8 mouse cellular contexts compared by ENCODE assay signal in the genomic region with DNA sequence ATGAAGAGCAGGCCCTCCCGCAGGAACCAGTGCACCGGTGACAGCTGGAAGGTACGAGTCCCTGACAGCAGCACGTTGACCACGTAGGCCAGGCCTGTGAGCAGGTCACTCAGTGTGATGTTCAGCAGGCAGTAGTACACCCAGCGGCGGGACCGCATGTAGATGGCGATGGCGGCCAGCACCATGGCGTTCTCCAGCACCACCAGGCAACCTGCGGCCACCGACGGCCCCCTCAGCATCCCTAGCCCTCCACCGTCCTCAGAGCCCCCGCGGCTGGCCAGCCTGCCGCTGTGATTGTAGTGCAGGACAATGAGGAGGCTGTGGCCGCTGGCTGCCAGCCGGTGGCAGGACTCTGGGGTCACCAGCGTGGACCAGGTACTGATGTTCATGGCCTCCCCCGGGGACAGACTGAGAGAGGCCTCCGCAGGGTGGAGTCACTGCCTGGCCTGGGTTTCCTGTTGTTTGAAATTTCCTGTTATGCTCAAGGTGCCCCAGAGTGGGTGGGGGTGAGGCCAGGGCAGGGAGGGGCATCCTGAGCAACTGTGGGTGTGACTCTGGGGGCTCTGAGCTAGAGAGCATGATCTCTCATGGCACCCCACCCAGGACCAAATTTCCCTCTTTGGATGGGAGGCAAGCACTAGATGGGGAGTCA. TPM values are rescaled to one million over a fixed set of nuclear protein-coding genes. Genes with fewer than 3 reads are reported as not detected.
DNase-seq lines count a peak whose midpoint lies in the region; ATAC-seq and TF ChIP-seq lines count a peak whose summit lies in the region.

No protein-coding gene starts in this region.

- peak; percentile 96; the same call in 1 of the 2 replicates for TF ChIP-seq POLR2A in bone marrow, adult 2 months (IDR thresholded peaks at IDR 0.05; ENCODE audit: borderline replicate concordance, control insufficient read depth, low read depth, low read length)

- peaks cover 14% of the 10 kb centered on the region for H3K27me3 ChIP-seq in hindbrain, embryonic 13.5 days
- H3K27me3 ChIP-seq in hindbrain, embryonic 16.5 days (replicated peaks; ENCODE audit: control insufficient read depth, insufficient read depth, low read length), result no peaks in the 10 kb centered on the region

- no peak overlapping the region for H3K4me3 ChIP-seq in hindbrain, embryonic 13.5 days
- no peak overlapping the region for H3K4me3 ChIP-seq in hindbrain, embryonic 16.5 days (ENCODE audit: low read length)
- H3K4me3 ChIP-seq in bone marrow, adult 2 months (replicated peaks; ENCODE audit: control insufficient read depth, low read depth, low read length), result peak overlapping the region; percentile 78

- ATAC-seq in hindbrain, embryonic 13.5 days (ENCODE audit: low FRiP score), result no peak
- ATAC-seq in hindbrain, embryonic 16.5 days, result no peak

- no peaks in the 10 kb centered on the region for H3K9me3 ChIP-seq in hindbrain, embryonic 13.5 days
- H3K9me3 ChIP-seq in hindbrain, embryonic 16.5 days (ENCODE audit: control insufficient read depth, low read length), result no peaks in the 10 kb centered on the region

- DNase-seq in kidney, postnatal 36 days, result peak; percentile 63 to 67
- DNase-seq in naive thymus-derived CD4-positive, alpha-beta T cell, adult 2 months (ENCODE audit: low read depth), result peak; percentile 81
- no peak for DNase-seq in urinary bladder, postnatal 36 days (ENCODE audit: low spot score in 2 of 2)
- DNase-seq in urinary bladder, postnatal 4 days (ENCODE audit: low spot score in 2 of 2), result no peak
- DNase-seq in cerebellum, adult 18-20 months, result no peak

- H3K4me1 ChIP-seq in hindbrain, embryonic 13.5 days (replicated peaks), result peaks cover 28% of the 10 kb centered on the region
- H3K4me1 ChIP-seq in hindbrain, embryonic 16.5 days (ENCODE audit: control insufficient read depth, insufficient read depth, low read depth, low read length), result peaks cover 23% of the 10 kb centered on the region
- peaks cover 1% of the 10 kb centered on the region; the same call in 1 of the 2 replicates for H3K4me1 ChIP-seq in bone marrow, adult 2 months (ENCODE audit: control insufficient read depth, insufficient read depth, low read length)

- H3K9ac ChIP-seq in hindbrain, embryonic 13.5 days, result peak overlapping the region; percentile 19; the same call in 1 of the 2 replicates
- H3K9ac ChIP-seq in hindbrain, embryonic 16.5 days (ENCODE audit: low read depth, low read length), result no peak overlapping the region

- no peak for TF ChIP-seq CTCF in bone marrow, adult 2 months (IDR thresholded peaks at IDR 0.05; ENCODE audit: control insufficient read depth, insufficient read depth, low read length)

- 73% methylated on average over 23 of the region's 23 CpGs for WGBS in hindbrain, embryonic 13.5 days
- WGBS in hindbrain, embryonic 16.5 days, result 72% methylated on average over 23 of the region's 23 CpGs
- 2% methylated on average over 23 of the region's 23 CpGs for WGBS in bone marrow, adult 2 months

- H3K4me2 ChIP-seq in hindbrain, embryonic 13.5 days, result no peak overlapping the region
- H3K4me2 ChIP-seq in hindbrain, embryonic 16.5 days (ENCODE audit: low read length), result no peak overlapping the region

- H3K27ac ChIP-seq in hindbrain, embryonic 13.5 days, result no peak overlapping the region
- no peak overlapping the region for H3K27ac ChIP-seq in hindbrain, embryonic 16.5 days (ENCODE audit: low read depth, low read length)
- peak overlapping the region; percentile 90 for H3K27ac ChIP-seq in bone marrow, adult 2 months (ENCODE audit: control insufficient read depth, insufficient read depth, low read depth, low read length, poor library complexity)

- H3K36me3 ChIP-seq in hindbrain, embryonic 13.5 days, result no peaks in the 10 kb centered on the region
- H3K36me3 ChIP-seq in hindbrain, embryonic 16.5 days (ENCODE audit: control insufficient read depth, insufficient read depth, low read length), result no peaks in the 10 kb centered on the region

RNA-seq across cellular contexts. Expression of a gene that starts 0.6 kb away (rescaled TPM):
- polyA plus RNA-seq in hindbrain, embryonic 13.5 days (2015; fragmentation: Nextera tagmentation; extraction: Ambion mirVana), result 0.93 and 0.95 TPM in 2 replicates
- 0.65 and 0.79 TPM in 2 replicates for polyA plus RNA-seq in hindbrain, embryonic 16.5 days (2015; fragmentation: Nextera tagmentation; extraction: Ambion mirVana)
- polyA plus RNA-seq in bone marrow, adult 2 months (2011; ENCODE audit: insufficient read depth, insufficient read length, low replicate concordance, missing spikeins), result 7.6 and 15.8 TPM in 2 replicates

RNA-seq across cellular contexts. Expression of a gene that starts 3.2 kb away (rescaled TPM):
- 56.0 and 62.1 TPM in 2 replicates for polyA plus RNA-seq in hindbrain, embryonic 13.5 days (2015; fragmentation: Nextera tagmentation; extraction: Ambion mirVana)
- 68.9 and 82.7 TPM in 2 replicates for polyA plus RNA-seq in hindbrain, embryonic 16.5 days (2015; fragmentation: Nextera tagmentation; extraction: Ambion mirVana)
- polyA plus RNA-seq in bone marrow, adult 2 months (2011; ENCODE audit: insufficient read depth, insufficient read length, low replicate concordance, missing spikeins), result 30.2 and 61.0 TPM in 2 replicates

RNA-seq across cellular contexts. Expression of a gene that starts 16.9 kb away (rescaled TPM):
- polyA plus RNA-seq in hindbrain, embryonic 13.5 days (2015; fragmentation: Nextera tagmentation; extraction: Ambion mirVana), result 61.3 and 69.0 TPM in 2 replicates
- polyA plus RNA-seq in hindbrain, embryonic 16.5 days (2015; fragmentation: Nextera tagmentation; extraction: Ambion mirVana), result 60.1 and 63.6 TPM in 2 replicates
- 0.72 TPM in 1 of 2 replicates, not detected in the other for polyA plus RNA-seq in bone marrow, adult 2 months (2011; ENCODE audit: insufficient read depth, insufficient read length, low replicate concordance, missing spikeins)

RNA-seq across cellular contexts. Expression of a gene that starts 24.6 kb away (rescaled TPM):
- 1.2 and 1.7 TPM in 2 replicates for polyA plus RNA-seq in hindbrain, embryonic 13.5 days (2015; fragmentation: Nextera tagmentation; extraction: Ambion mirVana)
- polyA plus RNA-seq in hindbrain, embryonic 16.5 days (2015; fragmentation: Nextera tagmentation; extraction: Ambion mirVana), result 0.81 and 1.1 TPM in 2 replicates
- polyA plus RNA-seq in bone marrow, adult 2 months (2011; ENCODE audit: insufficient read depth, insufficient read length, low replicate concordance, missing spikeins), result 5.4 and 9.4 TPM in 2 replicates

RNA-seq across cellular contexts. Expression of a gene that starts 43.9 kb away (rescaled TPM):
- polyA plus RNA-seq in hindbrain, embryonic 13.5 days (2015; fragmentation: Nextera tagmentation; extraction: Ambion mirVana), result 21.3 and 22.4 TPM in 2 replicates
- 24.5 and 34.5 TPM in 2 replicates for polyA plus RNA-seq in hindbrain, embryonic 16.5 days (2015; fragmentation: Nextera tagmentation; extraction: Ambion mirVana)
- polyA plus RNA-seq in bone marrow, adult 2 months (2011; ENCODE audit: insufficient read depth, insufficient read length, low replicate concordance, missing spikeins), result 5.1 and 14.5 TPM in 2 replicates

Comparison
In these comparisons a context has a peak if more than half of its experiments do, and no peak if none do; other contexts are left out.
1. DNase-seq: peak in kidney, postnatal 36 days (2 of 2) and naive thymus-derived CD4-positive, alpha-beta T cell, adult 2 months (single experiment); none in urinary bladder, postnatal 36 days (0 of 2), urinary bladder, postnatal 4 days (0 of 2) and cerebellum, adult 18-20 months (0 of 2).
2. RNA of a gene that starts 16.9 kb away (polyA plus RNA-seq): 61.3 to 69.0 TPM in hindbrain, embryonic 13.5 days and 60.1 to 63.6 TPM in hindbrain, embryonic 16.5 days; 0.72 TPM in bone marrow, adult 2 months; every median in the first group is over 10 times any median in the second.